Mouse (Mus musculus): ENCODE results near the gene Copb2. TPM values are rescaled to one million over a fixed set of nuclear protein-coding genes. Genes with fewer than 3 reads are reported as not detected.

Gene Copb2
- total and polyA plus RNA-seq, 3 experiments, result 84.4 to 97.7 (median 93.3) TPM

GRCm38 (mm10) chr9:98529776-98530175 lies 33.7 kb upstream of the Copb2 start:
- no peak for TF ChIP-seq TBP (IDR thresholded peaks at IDR 0.05; ENCODE audit: low read depth, low read length)
- TF ChIP-seq ZKSCAN1 (IDR thresholded peaks at IDR 0.05; ENCODE audit: low read depth, low read length), result no peak
- TF ChIP-seq USF1 (IDR thresholded peaks at IDR 0.05; ENCODE audit: low read depth, low read length), result no peak
- no peak for TF ChIP-seq POLR2AphosphoS2 (IDR thresholded peaks at IDR 0.05; ENCODE audit: low read length)
- TF ChIP-seq MYC (IDR thresholded peaks at IDR 0.05; ENCODE audit: low read depth, low read length), result no peak
- no peak for TF ChIP-seq E2F4 (IDR thresholded peaks at IDR 0.05; ENCODE audit: borderline replicate concordance, low read depth, low read length)
- no peak for TF ChIP-seq MXI1 (IDR thresholded peaks at IDR 0.05; ENCODE audit: low read depth, low read length)
- DNase-seq (ENCODE audit: low read depth, low spot score), result no peak
- no peaks in the 10 kb centered on the region for H3K79me2 ChIP-seq (ENCODE audit: control insufficient read depth, insufficient read depth, low read length, poor library complexity)
- no peaks in the 10 kb centered on the region for H3K36me3 ChIP-seq (ENCODE audit: control insufficient read depth in 1 of 2, insufficient read depth in 2 of 2, low read length in 2 of 2)
- no peaks in the 10 kb centered on the region for H3K4me1 ChIP-seq (ENCODE audit: control insufficient read depth in 1 of 2, insufficient read depth in 2 of 2, low read length in 2 of 2)
- no peak overlapping the region for H3K27ac ChIP-seq (ENCODE audit: control insufficient read depth, low read depth, low read length)
- no peak overlapping the region for H3K9ac ChIP-seq (ENCODE audit: control insufficient read depth, low read depth, low read length, poor library complexity, severe bottlenecking)
- no peak overlapping the region for H3K4me3 ChIP-seq (ENCODE audit: control insufficient read depth in 1 of 2, insufficient read depth in 1 of 2, low read depth in 2 of 2, low read length in 2 of 2)
- no peaks in the 10 kb centered on the region for H3K27me3 ChIP-seq (ENCODE audit: control insufficient read depth in 1 of 2, insufficient read depth in 2 of 2, low read length in 2 of 2)
- no peaks in the 10 kb centered on the region for H3K9me3 ChIP-seq (replicated peaks; ENCODE audit: insufficient read depth, low read length)

GRCm38 (mm10) chr9:98530999-98531398 lies 32.5 kb upstream of the Copb2 start:
- H3K4me3 ChIP-seq (ENCODE audit: control insufficient read depth in 1 of 2, insufficient read depth in 1 of 2, low read depth in 2 of 2, low read length in 2 of 2), result no peak overlapping the region
- TF ChIP-seq ZNF384 (IDR thresholded peaks at IDR 0.05; ENCODE audit: low read depth, low read length) (no peak), USF2 (IDR thresholded peaks at IDR 0.05; ENCODE audit: borderline replicate concordance in 1 of 2, insufficient read depth in 1 of 2, low read depth in 1 of 2, low read length in 2 of 2) (no peak), GATA1 (IDR thresholded peaks at IDR 0.05; ENCODE audit: low read depth, low read length) (no peak), MAFK (IDR thresholded peaks at IDR 0.05; ENCODE audit: borderline replicate concordance, low read depth, low read length) (no peak), ETS1 (IDR thresholded peaks at IDR 0.05; ENCODE audit: low read depth, low read length) (no peak), RAD21 (IDR thresholded peaks at IDR 0.05; ENCODE audit: low read depth, low read length) (no peak), ELF1 (IDR thresholded peaks at IDR 0.05; ENCODE audit: low read depth, low read length) (no peak), HCFC1 (IDR thresholded peaks at IDR 0.05; ENCODE audit: low read depth, low read length) (no peak), NRF1 (IDR thresholded peaks at IDR 0.05; ENCODE audit: insufficient read depth, low read depth, low read length, poor library complexity, severe bottlenecking) (no peak), TBP (IDR thresholded peaks at IDR 0.05; ENCODE audit: low read depth, low read length) (no peak), MYC (IDR thresholded peaks at IDR 0.05; ENCODE audit: low read depth, low read length) (no peak), SMC3 (IDR thresholded peaks at IDR 0.05; ENCODE audit: low read depth, low read length) (no peak), E2F4 (IDR thresholded peaks at IDR 0.05; ENCODE audit: borderline replicate concordance, low read depth, low read length) (no peak), MEF2A (IDR thresholded peaks at IDR 0.05; ENCODE audit: extremely low read depth, insufficient replicate concordance, low read depth, low read length, poor library complexity, severe bottlenecking) (no peak), MAZ (IDR thresholded peaks at IDR 0.05; ENCODE audit: low read depth, low read length) (no peak), MAX (IDR thresholded peaks at IDR 0.05; ENCODE audit: low read length) (no peak)
- no peaks in the 10 kb centered on the region for H3K36me3 ChIP-seq (ENCODE audit: control insufficient read depth in 1 of 2, insufficient read depth in 2 of 2, low read length in 2 of 2)
- H3K9me3 ChIP-seq (replicated peaks; ENCODE audit: insufficient read depth, low read length), result no peaks in the 10 kb centered on the region
- H3K4me1 ChIP-seq (ENCODE audit: control insufficient read depth in 1 of 2, insufficient read depth in 2 of 2, low read length in 2 of 2), result no peaks in the 10 kb centered on the region
- no peak overlapping the region for H3K27ac ChIP-seq (ENCODE audit: control insufficient read depth, low read depth, low read length)
- H3K27me3 ChIP-seq (ENCODE audit: control insufficient read depth in 1 of 2, insufficient read depth in 2 of 2, low read length in 2 of 2), result no peaks in the 10 kb centered on the region
- no peak overlapping the region for H3K9ac ChIP-seq (ENCODE audit: control insufficient read depth, low read depth, low read length, poor library complexity, severe bottlenecking)
- H3K79me2 ChIP-seq (ENCODE audit: control insufficient read depth, insufficient read depth, low read length, poor library complexity), result no peaks in the 10 kb centered on the region
- DNase-seq (ENCODE audit: low read depth, low spot score), result peak; percentile 26

Data from MEL (cell line).